Mouse (Mus musculus): ENCODE results near the gene Zfp292. TPM values are rescaled to one million over a fixed set of nuclear protein-coding genes. Genes with fewer than 3 reads are reported as not detected.
A peak's percentile ranks its signal among the peaks of the same experiment; 100 is the strongest.

Gene Zfp292
- polyA plus RNA-seq, 1 experiment: 1.3 TPM

DNA sequence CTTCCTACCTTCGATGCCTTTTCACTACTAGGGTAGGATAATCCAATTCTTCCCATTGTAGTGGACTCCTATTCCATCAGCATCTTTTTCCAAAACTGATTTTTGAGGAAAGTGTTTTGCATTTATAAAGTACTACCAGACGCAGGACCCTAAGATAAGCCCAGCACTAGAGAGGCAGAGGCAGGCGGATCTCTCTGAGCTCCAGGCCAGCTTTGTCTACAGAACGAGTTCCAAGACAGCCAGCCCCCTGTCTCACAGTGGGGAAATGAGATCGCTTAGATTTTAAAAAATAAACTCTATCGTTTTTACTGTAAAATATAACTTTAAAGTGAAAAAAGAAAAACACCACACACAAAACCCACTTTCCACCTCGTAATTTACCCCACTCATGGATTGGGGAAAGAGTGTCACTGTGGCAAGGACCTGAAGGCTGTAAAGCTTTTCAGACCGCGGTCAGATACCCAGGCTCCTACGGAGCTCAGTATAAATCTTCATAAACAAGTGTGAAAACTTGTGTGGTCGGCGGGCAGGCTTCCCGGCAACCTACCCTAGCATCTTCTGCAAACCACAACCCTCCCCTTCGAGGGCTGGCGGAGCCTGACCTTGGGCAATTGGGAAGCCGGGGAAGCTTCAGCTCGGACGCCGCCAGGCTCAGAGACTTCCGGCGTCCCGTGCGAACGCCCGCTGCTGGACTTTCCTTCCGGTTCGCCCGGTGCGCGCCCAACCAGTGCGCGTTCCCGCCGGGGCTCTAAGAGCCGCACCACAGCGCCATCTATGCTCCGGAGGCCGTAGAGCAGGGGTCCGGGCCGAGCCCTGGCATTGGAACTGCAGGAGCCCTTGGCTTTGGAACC lies 104.9 kb downstream of the Zfp292 start, which contains the start of gene Smim8:
Gene Smim8 (minus strand): TSS at position 747 of the 851 bp plus-strand sequence.
- no peaks in the 10 kb centered on the region; the same call in 1 of the 2 replicates for H3K4me1 ChIP-seq (ENCODE audit: control insufficient read depth, insufficient read depth, low read length)
- TF ChIP-seq CTCF (IDR thresholded peaks at IDR 0.05; ENCODE audit: control insufficient read depth, insufficient read depth, insufficient replicate concordance, low read depth, low read length) (peak; percentile 92), POLR2A (IDR thresholded peaks at IDR 0.05; ENCODE audit: control insufficient read depth, low read depth, low read length) (peak; percentile 79)
- peak within 1 kb of the TSS; percentile 89 for H3K27ac ChIP-seq (ENCODE audit: control insufficient read depth, insufficient read depth, low read depth, low read length)
- no peaks in the 10 kb centered on the region for H3K27me3 ChIP-seq (ENCODE audit: control insufficient read depth, insufficient read depth, low read length)
- peak within 1 kb of the TSS; percentile 100 for H3K4me3 ChIP-seq (ENCODE audit: control insufficient read depth, low read depth, low read length)
- no peaks in the 10 kb centered on the region for H3K36me3 ChIP-seq (ENCODE audit: control insufficient read depth, insufficient read depth, low read length)

DNA sequence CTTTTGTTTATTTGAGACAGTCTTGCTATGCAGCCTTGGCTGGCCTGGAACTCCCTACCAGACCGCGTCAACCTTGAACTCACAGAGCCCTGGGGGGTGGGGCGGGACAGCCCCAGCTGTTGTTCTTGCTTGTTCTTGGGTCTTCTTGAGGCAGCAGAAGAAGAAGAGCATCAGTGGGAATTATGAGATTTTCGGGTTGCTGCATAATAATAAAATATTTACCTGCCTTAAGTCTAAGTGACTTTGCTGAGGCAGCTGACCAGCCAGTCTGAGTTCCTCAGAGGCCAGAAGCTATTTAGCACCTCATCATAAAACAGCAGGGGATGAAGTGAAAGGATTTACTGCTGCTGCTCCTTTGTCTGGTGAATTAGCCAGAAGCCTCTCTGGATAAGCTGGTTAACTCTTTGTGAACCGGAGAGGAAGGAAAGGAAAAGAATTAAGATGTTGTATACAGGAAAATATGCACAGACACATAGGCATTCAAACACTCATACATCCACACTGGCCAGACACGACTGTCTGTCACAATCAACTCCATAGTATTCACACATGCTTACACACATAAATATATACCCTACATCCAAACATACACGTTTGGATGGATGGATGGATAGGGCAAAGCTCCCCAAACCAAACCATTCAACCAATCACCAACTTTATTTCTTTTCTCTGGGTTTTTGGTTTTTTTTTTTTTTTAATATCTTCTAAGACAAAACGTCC lies 110.9 kb downstream of the Zfp292 start:
- H3K27ac ChIP-seq (ENCODE audit: control insufficient read depth, insufficient read depth, low read depth, low read length): no peak overlapping the region
- TF ChIP-seq POLR2A (IDR thresholded peaks at IDR 0.05; ENCODE audit: control insufficient read depth, low read depth, low read length): no peak
- TF ChIP-seq CTCF (IDR thresholded peaks at IDR 0.05; ENCODE audit: control insufficient read depth, insufficient read depth, insufficient replicate concordance, low read depth, low read length): no peak
- H3K4me3 ChIP-seq (ENCODE audit: control insufficient read depth, low read depth, low read length): no peak overlapping the region

DNA sequence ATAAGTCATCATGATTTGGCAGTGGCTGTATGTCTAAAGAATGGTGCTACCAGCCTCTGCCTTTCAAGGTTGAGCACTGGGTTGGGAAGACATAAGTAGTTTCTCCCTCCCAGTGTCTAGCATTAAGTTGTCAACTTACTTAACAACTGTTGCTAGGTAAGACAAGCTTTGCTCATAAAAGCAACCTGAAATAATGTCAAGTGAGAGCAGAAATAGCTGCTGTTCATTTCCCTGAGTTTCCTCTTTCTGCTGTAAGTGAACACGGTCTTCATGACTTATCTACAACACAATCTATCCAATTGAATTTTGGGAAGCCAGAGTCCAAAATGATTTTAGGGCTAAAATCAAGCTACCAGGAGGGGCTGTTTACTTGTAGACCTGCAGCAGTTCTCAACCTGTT lies 126.6 kb downstream of the Zfp292 start, which contains the start of gene Gm136:
Gene Gm136 (minus strand): TSS at position 101 of the 400 bp plus-strand sequence.
- Histone ChIP-seq H3K27ac (ENCODE audit: control insufficient read depth, insufficient read depth, low read depth, low read length) (no peak within 1 kb of the TSS), H3K4me3 (ENCODE audit: control insufficient read depth, low read depth, low read length) (peak within 1 kb of the TSS; percentile 78), H3K27me3 (ENCODE audit: control insufficient read depth, insufficient read depth, low read length) (no peaks in the 10 kb centered on the region), H3K4me1 (ENCODE audit: control insufficient read depth, insufficient read depth, low read length) (no peaks in the 10 kb centered on the region), H3K36me3 (ENCODE audit: control insufficient read depth, insufficient read depth, low read length) (no peaks in the 10 kb centered on the region)
- TF ChIP-seq POLR2A (IDR thresholded peaks at IDR 0.05; ENCODE audit: control insufficient read depth, low read depth, low read length) (no peak), CTCF (IDR thresholded peaks at IDR 0.05; ENCODE audit: control insufficient read depth, insufficient read depth, insufficient replicate concordance, low read depth, low read length) (no peak)

More for the DNA sequence above, 110.9 kb downstream of the Zfp292 start:
- Histone ChIP-seq H3K27me3 (ENCODE audit: control insufficient read depth, insufficient read depth, low read length) (no peaks in the 10 kb centered on the region), H3K4me1 (ENCODE audit: control insufficient read depth, insufficient read depth, low read length) (no peaks in the 10 kb centered on the region), H3K36me3 (ENCODE audit: control insufficient read depth, insufficient read depth, low read length) (peaks cover 2% of the 10 kb centered on the region)

Other genes starting within 250 kb of the Zfp292 start
- 3.1 and 4.5 TPM in 2 replicates for gene Slc35a1, start 195.5 kb downstream of the Zfp292 start, polyA plus RNA-seq (2012; rRNA removed)
- gene Cfap206, start 152.8 kb downstream of the Zfp292 start, polyA plus RNA-seq (2012; rRNA removed): 456 and 463 TPM in 2 replicates
- 14.8 and 18.3 TPM in 2 replicates for gene Gm136, start 126.7 kb downstream of the Zfp292 start, polyA plus RNA-seq (2012; rRNA removed)
- 45.9 and 51.0 TPM in 2 replicates for gene Smim8, start 104.5 kb downstream of the Zfp292 start, polyA plus RNA-seq (2012; rRNA removed)
- gene Cga, start 10.8 kb upstream of the Zfp292 start, polyA plus RNA-seq (2012; rRNA removed): not detected in 2 replicates

Data from testis, adult 2 months (tissue).